Mouse (Mus musculus) gonadal fat pad, adult 2 months (tissue): ENCODE measurements around the gene Btrc. TPM values are rescaled to one million over a fixed set of nuclear protein-coding genes. Genes with fewer than 3 reads are reported as not detected.
"Not testable (repeated sequence)": the region's sequence is repeated elsewhere in the genome, so short reads cannot be mapped to it uniquely, and the experiment has no call there.

Experiments
- DNase-seq: peaks from one replicate; pipeline ENCODE4 v3.0.0-alpha.2; 2012; ENCODE audit warnings: low read depth
- polyA plus RNA-seq: library from polyadenylated mRNA; depleted of rRNA; stranded (reverse); fragments of >200 nt; gene quantifications from 2 replicates; pipeline ENCODE4 v1.2.3, GENCODE M21; 2012

Btrc gene
- polyA plus RNA-seq, 1 experiment: 17.6 TPM

DNA sequence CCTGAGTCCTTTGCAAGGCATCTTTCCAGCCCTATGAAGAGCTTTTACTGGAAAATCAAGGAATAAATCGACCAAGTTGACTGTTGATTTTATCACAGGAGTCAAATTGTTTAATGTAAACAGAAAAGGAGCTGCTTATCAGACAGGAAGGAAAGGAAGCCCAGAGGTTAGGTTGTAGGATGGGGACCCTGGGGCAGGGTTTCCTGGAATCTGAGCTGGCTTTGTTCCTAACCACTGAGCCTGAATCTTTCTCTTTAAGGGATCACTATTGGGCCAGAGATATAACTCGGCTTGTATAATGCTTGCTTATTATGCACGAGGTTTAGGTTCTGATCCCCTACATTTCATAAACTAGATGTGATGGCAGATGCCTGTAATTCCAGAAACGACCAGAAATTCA is 64.6 kb downstream of the Btrc start:
- no peak for DNase-seq

DNA sequence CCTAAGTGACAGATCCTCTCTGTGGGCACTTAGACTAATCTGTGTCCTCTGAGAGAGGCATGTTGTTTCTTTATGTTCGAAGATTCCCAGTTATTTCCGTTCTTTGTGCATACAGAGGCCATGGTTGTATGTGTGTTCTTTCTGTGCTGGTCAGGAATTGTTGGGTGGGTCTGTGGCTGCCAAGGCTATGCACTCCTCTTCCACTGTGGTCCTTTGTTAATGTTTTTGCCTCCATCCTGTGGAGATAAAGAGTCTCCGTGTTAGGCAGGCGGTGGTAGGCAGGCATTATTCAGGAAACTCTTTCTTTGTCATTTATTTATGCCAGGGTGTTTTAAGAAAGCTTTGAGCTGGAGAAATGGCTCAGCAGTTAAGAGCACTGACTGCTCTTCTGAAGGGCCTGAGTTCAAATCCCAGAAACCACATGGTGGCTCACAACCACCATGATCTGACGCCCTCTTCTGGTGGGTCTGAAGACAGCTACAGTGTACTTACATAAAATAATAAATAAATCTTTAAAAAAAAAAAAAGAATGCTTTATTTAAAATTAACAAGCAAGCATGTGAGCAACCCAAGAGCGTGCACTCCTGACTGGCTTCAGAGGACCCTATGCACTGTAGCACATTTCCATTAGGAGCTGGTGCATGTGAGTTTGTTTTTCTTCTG is 67.6 kb downstream of the Btrc start:
- DNase-seq: no peak

DNA sequence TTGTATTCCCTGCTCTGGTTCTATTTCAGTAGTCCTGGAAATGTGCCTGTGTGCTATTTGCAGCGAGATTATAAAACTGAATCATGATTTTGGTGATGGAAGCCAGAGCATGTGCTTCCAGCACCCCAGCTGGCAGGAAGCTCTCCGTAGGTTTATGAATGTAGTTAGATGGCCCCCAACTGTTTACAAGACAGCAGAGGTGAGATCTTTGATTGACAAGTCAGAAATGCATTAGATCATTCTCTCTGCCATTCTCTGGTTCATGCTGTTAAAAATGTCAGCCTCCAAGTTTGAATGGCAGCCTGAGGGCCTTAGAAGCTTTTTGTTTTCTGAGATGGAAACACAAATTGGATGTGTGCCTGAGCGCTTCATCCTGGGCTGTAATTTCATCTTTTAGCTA is 68.8 kb downstream of the Btrc start:
- no peak for DNase-seq

DNA sequence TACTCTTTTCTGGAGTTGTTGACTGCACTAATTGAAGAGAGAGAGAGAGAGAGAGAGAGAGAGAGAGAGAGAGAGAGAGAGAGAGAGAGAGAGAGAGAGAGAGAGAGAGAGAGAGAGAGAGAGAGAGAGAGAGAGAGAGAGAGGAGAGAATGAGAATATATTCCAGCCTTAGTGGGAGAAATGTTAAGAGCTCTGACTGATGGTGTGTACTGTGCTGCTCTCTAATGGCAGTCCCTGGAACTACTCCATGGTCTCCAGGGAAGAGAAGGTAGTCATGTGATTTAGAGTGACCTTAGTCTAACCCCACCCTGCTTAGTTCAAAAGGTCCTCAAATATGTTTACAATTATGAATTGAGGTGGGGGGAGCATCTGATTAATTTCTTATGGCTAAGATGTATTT is 72.5 kb downstream of the Btrc start:
- not testable (repeated sequence) for DNase-seq

DNA sequence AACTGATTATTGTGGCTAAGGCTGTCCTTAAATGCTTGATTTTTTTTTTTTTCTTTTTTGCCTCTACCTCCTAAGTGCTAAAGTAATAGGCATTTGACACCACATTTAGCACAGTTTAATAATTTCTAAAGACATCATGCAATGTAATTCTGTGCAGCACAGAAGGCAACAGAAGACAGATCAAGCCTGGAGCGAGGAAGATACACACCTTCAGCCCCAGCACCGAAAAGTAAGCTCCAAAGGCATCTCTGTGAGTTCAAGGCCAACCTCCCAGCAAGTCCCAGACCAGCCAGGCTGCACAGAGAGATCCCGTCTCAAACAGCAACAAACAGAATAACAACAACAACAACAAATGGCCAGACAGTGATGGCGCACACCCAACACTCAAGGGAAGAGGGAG is 73.6 kb downstream of the Btrc start:
- no peak for DNase-seq

DNA sequence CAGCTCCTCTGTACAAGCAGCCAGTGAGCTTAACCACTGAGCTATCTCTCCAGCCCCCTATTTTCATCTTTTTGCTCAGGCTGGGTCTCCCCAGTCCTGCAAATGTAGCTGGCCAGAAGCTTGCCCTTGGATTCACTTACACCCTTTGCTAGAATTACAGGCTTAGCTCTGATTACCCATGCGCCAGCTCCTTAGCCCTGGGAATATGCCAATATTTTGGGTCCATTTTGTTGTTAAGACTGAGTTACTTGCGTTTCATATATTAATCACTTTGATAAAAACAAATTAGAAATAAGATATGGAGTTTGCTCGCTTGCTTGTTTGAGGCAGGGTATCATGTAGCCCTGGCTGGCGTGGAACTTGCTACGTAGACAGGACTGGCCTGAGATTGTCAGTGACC is 74.7 kb downstream of the Btrc start:
- no peak for DNase-seq

- no peak for DNase-seq
Observed at GRCm38 (mm10) chr19:45438928-45439846, 75.7 kb downstream of the Btrc start.

- DNase-seq: no peak
Observed at GRCm38 (mm10) chr19:45440554-45441175, 77.1 kb downstream of the Btrc start.

DNA sequence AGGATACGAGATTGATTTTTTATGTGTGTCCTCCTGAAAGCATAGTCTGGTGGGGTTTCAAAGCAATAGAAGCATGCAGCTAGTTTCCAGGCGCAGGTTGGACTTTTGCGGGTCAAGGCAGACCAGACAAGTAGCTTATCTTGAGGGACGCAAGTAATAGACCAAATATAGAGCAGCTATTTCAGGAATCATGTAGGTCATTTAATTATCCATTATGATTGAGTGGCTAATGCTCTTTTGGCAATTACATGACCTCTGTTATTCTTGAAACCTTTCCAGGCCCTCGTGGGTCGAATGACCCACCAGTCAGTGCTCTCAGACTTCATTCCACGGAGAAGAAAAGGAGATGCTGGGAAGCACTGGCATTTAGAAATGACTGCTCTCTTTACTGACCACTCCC is 78.2 kb downstream of the Btrc start:
- DNase-seq: no peak

- DNase-seq: no peak
Observed at GRCm38 (mm10) chr19:45445253-45445933, 81.9 kb downstream of the Btrc start.

GRCm38 (mm10) chr19:45446631-45447030 is 83.1 kb downstream of the Btrc start:
- no peak for DNase-seq

- no peak for DNase-seq
Observed at GRCm38 (mm10) chr19:45447222-45447621, 83.7 kb downstream of the Btrc start.

DNA sequence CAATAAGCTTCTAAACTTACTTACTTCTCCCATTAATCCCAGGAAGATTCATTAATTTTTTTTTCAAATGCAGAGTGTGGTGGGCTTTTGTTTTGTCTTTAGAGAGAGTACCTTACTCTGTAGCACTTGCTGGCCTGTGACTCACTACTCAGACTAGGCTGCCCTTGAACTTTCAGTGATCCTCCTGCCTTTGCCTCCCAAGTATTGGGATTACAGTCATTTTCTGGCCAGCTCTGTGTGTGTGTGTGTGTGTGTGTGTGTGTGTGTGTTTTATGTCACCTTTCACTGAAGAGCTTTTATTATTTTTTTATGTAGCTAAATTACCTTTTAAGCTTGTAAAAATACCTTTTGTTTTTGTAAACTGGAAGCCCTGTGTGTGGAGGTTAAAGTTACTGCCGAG is 84.4 kb downstream of the Btrc start:
- no peak for DNase-seq

GRCm38 (mm10) chr19:45454391-45454790 is 90.9 kb downstream of the Btrc start:
- DNase-seq: no peak

DNA sequence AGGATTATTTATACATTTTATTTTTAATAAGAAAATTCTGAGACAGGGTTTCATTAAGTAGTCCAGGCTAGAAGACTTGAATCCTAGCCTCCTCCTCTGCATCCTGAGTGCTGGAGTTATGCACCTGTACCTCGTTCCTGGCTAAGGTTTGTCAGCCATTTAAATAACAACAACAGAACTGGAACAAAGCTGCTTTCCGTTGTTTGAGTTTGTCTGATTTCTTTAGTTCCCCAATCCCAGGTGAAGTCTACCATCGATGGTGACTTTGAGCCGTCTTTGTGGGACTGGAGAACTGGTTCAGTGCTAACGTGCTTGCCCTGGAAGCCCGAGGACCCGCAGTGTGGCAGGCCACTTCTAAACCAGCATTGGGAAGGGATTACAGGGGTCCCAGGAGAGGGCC is 93.4 kb downstream of the Btrc start:
- no peak for DNase-seq

DNA sequence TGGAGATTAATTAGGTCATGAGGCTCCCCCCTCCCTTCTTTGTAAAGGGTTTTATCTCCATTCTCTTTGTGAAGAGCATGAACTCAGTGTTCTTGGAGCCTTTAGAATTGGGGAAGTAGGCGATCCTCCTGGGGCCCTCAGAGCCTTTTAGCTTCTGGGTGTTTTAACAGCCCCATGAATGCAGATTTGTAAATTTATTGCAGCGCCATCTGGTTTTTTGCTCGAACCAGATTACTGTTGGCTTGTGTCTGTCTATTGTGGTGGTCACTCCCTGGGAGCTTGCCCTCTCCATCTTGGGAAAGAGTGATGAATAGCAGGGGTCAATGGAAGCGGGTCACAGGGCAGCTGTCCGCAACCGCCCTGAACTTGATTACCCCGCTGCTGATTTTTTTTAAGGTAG is 95.2 kb downstream of the Btrc start:
- no peak for DNase-seq

DNA sequence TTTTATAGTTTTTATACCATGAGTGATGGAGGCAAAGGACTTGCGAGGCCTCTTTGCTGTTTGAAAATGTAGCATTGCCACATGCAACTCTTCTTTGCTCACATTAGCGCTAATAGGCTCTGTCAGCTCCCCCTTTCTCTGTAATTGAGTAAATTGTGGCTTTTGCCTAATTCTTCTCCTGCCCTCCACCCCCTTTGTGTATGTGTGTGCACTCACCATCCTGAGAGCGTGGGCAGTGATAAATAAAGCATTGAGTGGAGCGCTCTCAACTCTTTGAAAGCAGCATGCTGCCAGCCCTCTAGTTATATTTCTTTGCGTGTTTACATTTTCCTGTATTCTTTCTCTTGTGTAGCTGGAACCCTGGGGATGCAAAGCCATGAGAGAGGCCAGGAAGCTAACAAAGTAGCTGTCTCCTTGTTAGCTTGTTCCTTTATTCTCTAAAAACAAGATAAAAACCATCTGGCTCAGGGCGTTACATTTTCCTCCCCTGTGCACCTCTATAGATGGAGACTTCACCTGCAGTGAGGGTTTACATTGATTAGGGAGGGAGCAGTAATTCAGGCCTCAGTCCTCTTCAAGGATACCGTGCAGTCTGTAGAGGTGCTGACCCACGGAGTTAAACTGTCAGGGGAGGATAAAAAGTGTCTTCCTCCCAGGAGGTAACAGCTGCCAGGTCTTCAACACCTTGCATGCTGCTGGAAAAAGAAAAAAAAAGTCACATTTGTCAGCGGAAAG is 96.6 kb downstream of the Btrc start:
- no peak for DNase-seq

DNA sequence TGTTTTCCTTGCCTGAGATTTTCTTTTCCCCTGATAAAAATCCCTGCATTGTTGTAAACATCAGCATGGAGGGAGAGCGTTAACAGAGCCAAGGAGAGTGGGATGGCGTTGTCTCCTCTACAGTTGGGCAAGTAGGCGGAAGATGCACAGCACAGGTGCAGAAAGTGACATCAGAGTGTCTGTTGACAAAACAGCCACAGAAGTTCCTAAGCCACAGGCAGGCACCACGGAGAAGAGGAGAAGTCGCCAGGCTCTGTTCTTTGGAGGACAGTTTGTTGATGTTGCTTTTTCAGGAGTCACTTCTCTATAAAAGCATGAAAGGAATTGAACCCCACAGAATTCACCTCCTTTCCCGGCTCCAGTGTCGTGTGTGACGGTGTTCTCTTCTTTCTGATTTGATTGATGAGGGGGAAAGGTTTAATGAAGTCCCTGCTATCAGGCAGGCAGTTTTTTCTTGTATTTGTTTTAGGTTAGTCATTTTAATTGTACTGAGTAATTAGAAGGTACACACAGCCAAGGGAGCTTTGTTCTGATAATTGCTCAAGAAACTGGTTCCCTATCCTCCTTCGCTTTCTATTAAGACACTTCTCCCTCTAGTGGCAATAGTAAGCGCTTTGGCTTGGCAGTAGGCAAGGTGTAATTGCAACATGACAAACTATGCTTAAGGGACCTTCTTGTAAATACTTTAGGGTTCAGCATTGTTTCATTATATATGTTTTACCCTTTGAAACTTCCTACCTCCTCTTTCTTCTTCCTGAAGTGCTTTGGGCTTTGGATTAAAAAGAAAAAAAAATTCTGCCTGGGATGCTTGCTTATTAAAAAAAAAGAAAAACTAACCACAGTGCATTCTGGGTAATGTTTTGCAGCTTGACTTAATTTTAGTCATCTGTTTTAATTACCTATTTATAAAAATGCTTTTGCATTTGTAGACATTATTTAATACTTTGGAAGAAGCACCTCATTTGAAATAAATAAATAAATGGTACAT is 97.5 kb downstream of the Btrc start:
- peak; percentile 49 for DNase-seq

GRCm38 (mm10) chr19:45469760-45470159 is 106.2 kb downstream of the Btrc start:
- no peak for DNase-seq
